Mouse (Mus musculus) C2C12 (cell line): ENCODE data around the gene Kcnj15.

Experiments used
- CEBPB ChIP-seq: IDR thresholded peaks from one replicate; pipeline ENCODE4 v1.6.1; 2011; ENCODE audit warnings: low read depth, mild to moderate bottlenecking, control low read depth, moderate library complexity
- CTCF ChIP-seq: IDR thresholded peaks from one replicate; pipeline ENCODE4 v1.5.1; 2011; ENCODE audit not compliant: control insufficient read depth, insufficient read depth, insufficient read length
- MYOG ChIP-seq: IDR thresholded peaks from one replicate; pipeline ENCODE4 v1.6.1; 2011; ENCODE audit not compliant: control insufficient read depth, insufficient read length; ENCODE audit errors: extremely low read depth

DNA sequence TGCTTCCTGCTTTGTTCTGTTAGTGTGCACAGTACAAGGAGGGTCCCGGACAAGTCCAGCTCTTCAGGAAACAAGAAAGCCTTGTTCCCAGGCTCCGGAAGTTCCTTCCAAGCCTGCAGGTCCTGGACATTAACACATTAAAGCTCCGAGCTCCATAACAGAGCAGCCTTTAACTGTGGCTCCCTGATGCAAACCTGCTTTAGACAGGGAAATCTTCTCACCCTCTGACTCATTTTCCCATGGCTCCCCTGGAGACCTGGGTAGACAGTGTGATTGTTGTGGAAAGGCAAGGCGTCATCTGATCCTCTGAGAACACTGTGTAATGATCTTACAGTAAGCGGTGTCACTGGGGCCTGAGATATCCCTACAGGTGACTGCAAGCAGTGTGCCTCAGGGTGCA is 7.0 kb downstream of the Kcnj15 start:
- TF ChIP-seq CTCF (no peak), CEBPB (no peak), MYOG (no peak)
